Mouse (Mus musculus) intestine, postnatal 0 days (tissue): Measurements from ENCODE around the gene Rnf44. TPM values are rescaled to one million over a fixed set of nuclear protein-coding genes. Genes with fewer than 3 reads are reported as not detected.
A peak's percentile ranks its signal among the peaks of the same experiment; 100 is the strongest.

ENCODE experiments used
- ATAC-seq: fragments of 200-750 bp; cut with Nextera tagmentation; 2 replicates; pipeline ENCODE4 v1.8.0; 2017; ENCODE audit warnings: mild to moderate bottlenecking, moderate TSS enrichment, moderate library complexity
- H3K27ac ChIP-seq: fragments of 300-500 bp; sonication (generic); 2 replicates; pipeline ENCODE4 v1.5.1; 2014; ENCODE audit warnings: mild to moderate bottlenecking, low read depth, low read length, moderate library complexity
- H3K27me3 ChIP-seq: fragments of 300-500 bp; sonication (generic); replicated peaks from 2 replicates; pipeline ENCODE4 v1.6.1; 2014; ENCODE audit warnings: low read length, mixed read lengths; ENCODE audit not compliant: control insufficient read depth, insufficient read depth
- H3K36me3 ChIP-seq: fragments of 300-500 bp; sonication (generic); 2 replicates; pipeline ENCODE4 v1.6.1; 2014; ENCODE audit warnings: mild to moderate bottlenecking, moderate library complexity; ENCODE audit not compliant: control insufficient read depth, insufficient read depth
- H3K4me1 ChIP-seq: fragments of 300-500 bp; sonication (generic); replicated peaks from 2 replicates; pipeline ENCODE4 v1.6.1; 2014; ENCODE audit warnings: antibody characterized with exemption, low read length, mixed read lengths; ENCODE audit not compliant: control insufficient read depth, insufficient read depth
- H3K4me2 ChIP-seq: fragments of 300-500 bp; sonication (generic); replicated peaks from 2 replicates; pipeline ENCODE4 v1.6.1; 2014; ENCODE audit warnings: low read depth, mild to moderate bottlenecking, moderate library complexity
- H3K4me3 ChIP-seq: fragments of 300-500 bp; sonication (generic); 2 replicates; pipeline ENCODE4 v1.5.1; 2014; ENCODE audit warnings: low read depth, low read length
- H3K9ac ChIP-seq: fragments of 300-500 bp; sonication (generic); 2 replicates; pipeline ENCODE4 v1.6.1; 2014; ENCODE audit warnings: mild to moderate bottlenecking, low read depth, low read length
- H3K9me3 ChIP-seq: fragments of 300-500 bp; sonication (generic); 2 replicates; pipeline ENCODE4 v1.6.1; 2016; ENCODE audit warnings: mixed run types; ENCODE audit not compliant: control insufficient read depth
- CTCF ChIP-seq: sonication (generic); IDR thresholded peaks from 2 replicates; pipeline ENCODE4 v1.5.1; 2016; ENCODE audit warnings: low read depth, mild to moderate bottlenecking, control low read depth, antibody characterized with exemption, moderate library complexity
- WGBS: fragments of 180-500 bp; shearing (Covaris S2); extraction: QIAGEN DNeasy Blood & Tissue Kit; methylation state at CpG from one replicate; pipeline ENCODE4 v1.1.7; 2014; 5-methylcytosine and 5-hydroxymethylcytosine counted together
- polyA plus RNA-seq: library from polyadenylated mRNA; unstranded; fragments of >200 nt; fragmentation: Nextera tagmentation; extraction: Ambion mirVana; gene quantifications from 2 replicates; pipeline ENCODE4 v1.2.1, GENCODE M21; 2015

The Rnf44 gene
- polyA plus RNA-seq, 1 experiment from 2014 or later, result 75.1 TPM

DNA sequence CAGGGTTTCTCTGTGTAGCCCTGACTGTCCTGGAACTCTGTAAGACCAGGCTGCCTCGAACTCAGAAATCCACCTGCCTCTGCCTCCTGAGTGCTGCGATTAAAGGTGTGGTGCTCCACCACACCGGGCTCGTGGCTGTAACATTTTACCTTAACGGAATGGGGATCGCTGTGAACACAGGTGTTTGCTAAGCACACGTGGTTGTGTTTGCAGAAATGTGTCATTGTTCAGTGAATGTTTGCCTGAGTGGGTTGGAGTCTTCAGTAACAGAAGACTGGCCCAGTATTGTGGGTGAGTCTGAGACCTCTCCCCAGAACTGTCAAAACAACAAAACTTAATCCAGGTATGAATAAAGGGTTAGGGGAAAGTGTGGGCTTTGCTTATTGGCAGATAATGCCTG is 28.6 kb downstream of the Rnf44 start:
- Histone ChIP-seq H3K27ac (no peak overlapping the region), H3K36me3 (peaks cover 12% of the 10 kb centered on the region), H3K4me2 (no peak overlapping the region), H3K4me1 (no peaks in the 10 kb centered on the region; the same call in none of the 2 replicates), H3K4me3 (no peak overlapping the region), H3K9me3 (no peaks in the 10 kb centered on the region), H3K9ac (no peak overlapping the region), H3K27me3 (no peaks in the 10 kb centered on the region)
- WGBS, result 62% methylated on average over 7 of the region's 7 CpGs
- TF ChIP-seq CTCF, result no peak
- no peak for ATAC-seq

DNA sequence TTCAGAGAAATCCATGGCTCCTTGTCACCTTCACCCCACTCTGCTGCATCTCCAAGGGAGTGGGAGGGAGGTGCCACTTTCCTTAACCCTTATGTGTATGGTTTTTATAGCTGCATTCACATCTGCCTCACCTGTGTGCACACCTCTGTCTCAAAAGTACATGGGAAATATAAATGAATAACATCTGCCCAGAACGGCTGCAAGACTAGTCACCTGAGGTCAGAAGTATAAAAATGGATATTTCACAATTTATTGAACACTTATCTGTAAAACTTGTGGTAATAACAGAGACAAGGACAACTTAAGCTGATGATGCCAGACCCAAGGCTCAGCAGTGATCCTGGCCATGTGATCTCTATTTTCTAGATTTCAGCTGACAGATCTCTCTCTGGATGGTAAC is 29.2 kb downstream of the Rnf44 start:
- TF ChIP-seq CTCF, result no peak
- Histone ChIP-seq H3K4me1 (no peaks in the 10 kb centered on the region; the same call in none of the 2 replicates), H3K4me2 (no peak overlapping the region), H3K27ac (0 out of 2 replicates have a peak overlapping the region, but pooled peaks have one; percentile 51), H3K27me3 (no peaks in the 10 kb centered on the region), H3K9me3 (no peaks in the 10 kb centered on the region), H3K4me3 (no peak overlapping the region), H3K9ac (no peak overlapping the region), H3K36me3 (peaks cover 12% of the 10 kb centered on the region)
- ATAC-seq, result peak; percentile 52
- WGBS, result 39% methylated on average over 1 of the region's 1 CpGs

DNA sequence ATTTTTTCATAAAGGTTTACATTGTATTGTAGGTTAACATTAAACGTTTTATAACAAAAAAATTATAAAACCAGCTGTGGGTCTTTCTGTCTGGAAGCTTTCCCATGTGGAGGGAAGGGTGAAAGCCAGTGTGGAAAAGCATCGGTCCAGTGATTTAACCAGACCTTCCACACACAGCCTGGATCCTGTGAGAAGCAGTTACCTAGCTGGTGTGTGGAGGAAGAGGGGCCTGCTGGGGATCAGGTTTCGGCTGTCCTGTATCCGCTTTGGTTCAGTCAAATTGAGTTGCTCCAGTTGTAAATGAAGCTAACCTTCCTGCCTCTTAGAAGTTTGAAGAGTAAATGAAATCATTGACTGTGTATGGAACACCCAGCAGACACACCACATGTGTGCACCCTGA is 29.7 kb downstream of the Rnf44 start:
- Histone ChIP-seq H3K27me3 (no peaks in the 10 kb centered on the region), H3K4me3 (no peak overlapping the region), H3K4me2 (no peak overlapping the region), H3K4me1 (no peaks in the 10 kb centered on the region; the same call in none of the 2 replicates), H3K9me3 (no peaks in the 10 kb centered on the region), H3K36me3 (peaks cover 12% of the 10 kb centered on the region), H3K27ac (0 out of 2 replicates have a peak overlapping the region, but pooled peaks have one; percentile 51), H3K9ac (no peak overlapping the region)
- 72% methylated on average over 4 of the region's 4 CpGs for WGBS
- no peak for ATAC-seq
- TF ChIP-seq CTCF, result no peak

- peak overlapping the region; percentile 46 for H3K27ac ChIP-seq
- no peak for TF ChIP-seq CTCF
These were observed 32.3 kb downstream of the Rnf44 start for GRCm38 (mm10) chr13:54661358-54661757.

GRCm38 (mm10) chr13:54660877-54661276 is 32.8 kb downstream of the Rnf44 start:
- Histone ChIP-seq H3K4me2 (peak overlapping the region; percentile 55), H3K27ac (peak overlapping the region; percentile 41), H3K36me3 (peaks cover 37% of the 10 kb centered on the region), H3K27me3 (no peaks in the 10 kb centered on the region), H3K4me1 (no peaks in the 10 kb centered on the region; the same call in none of the 2 replicates), H3K4me3 (no peak overlapping the region; the same call in 1 of the 2 replicates), H3K9ac (no peak overlapping the region), H3K9me3 (no peaks in the 10 kb centered on the region)
- no peak for TF ChIP-seq CTCF
- no peak for ATAC-seq
- WGBS, result 32% methylated on average over 5 of the region's 5 CpGs

More at GRCm38 (mm10) chr13:54661358-54661757, 32.3 kb downstream of the Rnf44 start:
- no peaks in the 10 kb centered on the region; the same call in none of the 2 replicates for H3K4me1 ChIP-seq
- H3K4me3 ChIP-seq, result no peak overlapping the region; the same call in 1 of the 2 replicates
- peak; percentile 50 for ATAC-seq
- peak overlapping the region; percentile 55 for H3K4me2 ChIP-seq
- no peaks in the 10 kb centered on the region for H3K27me3 ChIP-seq
- peaks cover 33% of the 10 kb centered on the region for H3K36me3 ChIP-seq
- no peak overlapping the region for H3K9ac ChIP-seq
- H3K9me3 ChIP-seq, result no peaks in the 10 kb centered on the region
- WGBS, result 50% methylated on average over 12 of the region's 12 CpGs

DNA sequence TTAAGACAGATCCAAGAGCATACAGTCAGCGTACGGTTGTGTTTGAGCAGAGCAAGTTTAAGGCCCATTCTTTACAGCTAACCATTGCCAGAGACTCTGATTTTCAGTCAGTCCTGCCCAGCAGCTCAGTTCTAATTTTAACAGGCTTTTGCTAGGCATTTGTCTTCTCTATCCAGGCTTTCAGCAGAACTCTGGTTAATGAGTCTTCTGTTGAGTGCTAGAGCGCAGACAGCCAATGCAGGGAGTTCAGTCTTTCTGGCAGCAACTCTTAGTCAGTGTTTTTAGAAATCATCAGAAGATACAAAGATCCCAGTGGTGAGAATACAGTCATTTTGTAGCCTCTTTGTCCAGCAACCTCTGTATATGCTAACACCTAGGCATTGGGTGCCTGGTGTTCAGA is 43.2 kb downstream of the Rnf44 start:
- Histone ChIP-seq H3K4me2 (no peak overlapping the region), H3K27me3 (no peaks in the 10 kb centered on the region), H3K27ac (no peak overlapping the region), H3K9ac (no peak overlapping the region), H3K9me3 (no peaks in the 10 kb centered on the region), H3K4me1 (no peaks in the 10 kb centered on the region), H3K36me3 (peaks cover 87% of the 10 kb centered on the region), H3K4me3 (no peak overlapping the region)
- no peak for TF ChIP-seq CTCF
- WGBS, result 97% methylated on average over 3 of the region's 3 CpGs
- no peak for ATAC-seq

GRCm38 (mm10) chr13:54635011-54635410 is 58.7 kb downstream of the Rnf44 start:
- TF ChIP-seq CTCF, result no peak
- Histone ChIP-seq H3K4me3 (no peak overlapping the region), H3K27me3 (no peaks in the 10 kb centered on the region), H3K4me2 (no peak overlapping the region), H3K27ac (no peak overlapping the region), H3K9me3 (no peaks in the 10 kb centered on the region), H3K9ac (no peak overlapping the region), H3K36me3 (peaks cover 14% of the 10 kb centered on the region; the same call in 1 of the 2 replicates), H3K4me1 (no peaks in the 10 kb centered on the region)
- WGBS, result 97% methylated on average over 3 of the region's 3 CpGs
- ATAC-seq, result no peak
